Mouse (Mus musculus): ENCODE measurements around the gene Vax1. TPM values are rescaled to one million over a fixed set of nuclear protein-coding genes. Genes with fewer than 3 reads are reported as not detected.

Gene Vax1
- polyA plus RNA-seq, 1 experiment = not detected

DNA sequence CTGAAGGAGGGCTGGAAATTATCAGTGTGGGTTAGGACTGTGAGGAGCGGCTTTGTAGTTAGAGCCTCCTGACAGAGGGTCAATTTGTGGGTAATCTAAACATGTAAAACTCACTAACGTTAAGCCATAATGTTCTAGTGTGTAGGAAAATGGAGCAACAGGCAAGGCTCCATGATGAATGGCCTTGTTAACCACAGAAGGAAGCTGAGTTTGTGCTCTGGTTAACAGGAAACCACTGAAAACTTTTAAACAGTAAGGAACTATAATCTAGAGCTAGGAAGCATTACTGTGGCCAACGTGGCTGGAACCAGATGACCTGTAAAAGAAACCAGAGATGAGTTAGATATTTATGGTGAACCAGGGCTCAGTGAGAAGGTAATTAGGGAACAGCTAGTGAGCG is 13.2 kb downstream of the Vax1 start:
- TF ChIP-seq POLR2A (IDR thresholded peaks at IDR 0.05; ENCODE audit: borderline replicate concordance, low read depth, low read length) = no peak
- no peak for TF ChIP-seq CTCF (IDR thresholded peaks at IDR 0.05; ENCODE audit: low read depth, low read length)
- Histone ChIP-seq H3K4me3 (ENCODE audit: insufficient read depth, low read length) (no peak overlapping the region), H3K27ac (ENCODE audit: insufficient read depth, low read depth, low read length) (no peak overlapping the region), H3K4me1 (ENCODE audit: control insufficient read depth, insufficient read depth, low read length) (no peaks in the 10 kb centered on the region)

DNA sequence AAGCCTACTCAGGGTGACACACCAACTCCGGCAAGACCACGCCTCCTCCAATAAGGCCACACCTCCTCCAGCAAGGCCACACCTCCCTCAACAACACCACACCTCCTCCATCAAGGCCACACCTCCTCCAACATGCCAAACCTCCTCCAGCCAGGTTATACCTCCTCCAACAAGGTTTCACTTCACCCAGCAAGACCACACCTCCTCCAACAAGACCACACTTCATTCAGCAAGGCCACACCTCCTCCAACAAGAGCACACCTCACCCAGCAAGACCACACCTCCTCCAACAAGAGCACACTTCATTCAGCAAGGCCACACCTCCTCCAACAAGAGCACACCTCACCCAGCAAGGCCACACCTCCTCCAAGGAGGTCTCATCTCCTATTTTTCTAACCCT is 15.7 kb downstream of the Vax1 start:
- no peak overlapping the region for H3K27ac ChIP-seq (ENCODE audit: insufficient read depth, low read depth, low read length)
- TF ChIP-seq CTCF (IDR thresholded peaks at IDR 0.05; ENCODE audit: low read depth, low read length) (no peak), POLR2A (IDR thresholded peaks at IDR 0.05; ENCODE audit: borderline replicate concordance, low read depth, low read length) (no peak)

DNA sequence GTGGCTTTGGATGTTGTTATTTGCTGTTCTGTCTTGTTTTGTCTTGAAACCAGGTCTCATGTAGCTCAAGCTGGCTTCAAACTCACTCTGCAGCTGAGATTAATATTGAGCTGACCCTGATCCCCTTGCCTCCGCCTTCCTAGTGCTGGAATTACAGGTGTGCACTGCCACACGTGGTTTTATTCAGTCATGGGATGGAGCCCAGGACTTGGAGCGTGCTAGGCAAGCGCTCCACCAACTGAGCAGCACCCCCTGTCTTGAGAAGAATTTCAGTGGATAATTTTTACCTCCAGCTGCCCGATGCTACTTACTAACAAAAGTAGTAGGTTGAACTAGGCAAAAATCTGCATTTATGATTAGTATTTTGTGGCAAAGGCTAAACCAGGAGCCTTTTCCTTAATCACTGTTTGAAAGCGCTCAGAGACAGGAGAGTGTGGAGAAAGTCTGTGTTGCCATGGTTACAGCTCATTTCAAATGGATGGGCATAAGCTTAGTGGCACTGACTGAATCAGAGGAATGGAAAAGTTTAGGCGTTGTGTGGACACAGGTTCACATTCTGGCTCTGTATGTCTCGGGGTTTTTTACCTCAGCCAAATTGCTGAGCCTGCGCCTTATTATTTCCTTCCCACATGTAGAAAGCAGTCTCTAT is 24.2 kb downstream of the Vax1 start:
- no peak overlapping the region for H3K27ac ChIP-seq (ENCODE audit: insufficient read depth, low read depth, low read length)
- H3K4me1 ChIP-seq (ENCODE audit: control insufficient read depth, insufficient read depth, low read length) = no peaks in the 10 kb centered on the region
- H3K4me3 ChIP-seq (ENCODE audit: insufficient read depth, low read length) = no peak overlapping the region
- no peak for TF ChIP-seq POLR2A (IDR thresholded peaks at IDR 0.05; ENCODE audit: borderline replicate concordance, low read depth, low read length)
- TF ChIP-seq CTCF (IDR thresholded peaks at IDR 0.05; ENCODE audit: low read depth, low read length) = no peak

More for the DNA sequence above, 15.7 kb downstream of the Vax1 start:
- Histone ChIP-seq H3K4me1 (ENCODE audit: control insufficient read depth, insufficient read depth, low read length) (no peaks in the 10 kb centered on the region), H3K4me3 (ENCODE audit: insufficient read depth, low read length) (no peak overlapping the region)

DNA sequence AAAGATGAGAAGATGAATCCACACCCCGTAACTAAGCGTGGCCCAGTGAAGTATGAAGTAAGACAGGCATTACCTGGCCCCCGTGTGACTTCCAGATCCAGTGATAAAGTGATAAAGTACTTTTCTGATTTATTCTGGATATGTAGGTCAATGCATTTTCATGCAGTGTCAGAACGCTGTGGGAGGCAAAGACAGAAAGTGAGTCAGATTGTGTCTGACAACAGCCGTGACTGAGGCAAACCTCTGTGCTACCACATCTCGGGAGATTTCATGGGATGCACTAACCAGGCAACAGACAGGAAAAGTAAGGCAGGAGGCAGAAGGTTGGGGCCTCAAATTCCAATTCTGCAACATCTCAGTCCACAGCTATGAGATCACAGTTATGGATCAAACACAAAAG is 24.8 kb downstream of the Vax1 start:
- Histone ChIP-seq H3K27ac (ENCODE audit: insufficient read depth, low read depth, low read length) (no peak overlapping the region), H3K4me3 (ENCODE audit: insufficient read depth, low read length) (no peak overlapping the region), H3K4me1 (ENCODE audit: control insufficient read depth, insufficient read depth, low read length) (no peaks in the 10 kb centered on the region)
- TF ChIP-seq POLR2A (IDR thresholded peaks at IDR 0.05; ENCODE audit: borderline replicate concordance, low read depth, low read length) (no peak), CTCF (IDR thresholded peaks at IDR 0.05; ENCODE audit: low read depth, low read length) (no peak)

DNA sequence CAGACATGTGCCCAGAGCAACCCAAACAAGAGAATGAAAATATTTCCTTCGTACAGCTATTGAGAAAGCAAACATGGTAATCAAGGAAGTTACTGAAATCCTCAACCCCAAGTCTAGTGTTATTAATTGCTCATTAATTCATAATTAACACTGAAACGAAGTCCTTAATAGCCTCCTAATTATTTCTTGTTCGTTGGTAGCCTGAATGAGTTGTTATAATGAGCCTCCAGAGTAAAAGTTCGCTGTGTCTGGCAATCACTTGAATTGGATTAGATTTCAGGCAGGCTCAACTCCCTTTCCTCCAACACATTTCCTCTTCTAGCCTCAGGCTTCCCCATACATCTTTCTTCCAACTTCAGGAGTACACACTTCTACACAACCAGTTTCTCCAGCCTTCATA is 27.6 kb downstream of the Vax1 start:
- Histone ChIP-seq H3K4me1 (ENCODE audit: control insufficient read depth, insufficient read depth, low read length) (no peaks in the 10 kb centered on the region), H3K4me3 (ENCODE audit: insufficient read depth, low read length) (no peak overlapping the region)
- no peak for TF ChIP-seq POLR2A (IDR thresholded peaks at IDR 0.05; ENCODE audit: borderline replicate concordance, low read depth, low read length)
- TF ChIP-seq CTCF (IDR thresholded peaks at IDR 0.05; ENCODE audit: low read depth, low read length) = no peak

DNA sequence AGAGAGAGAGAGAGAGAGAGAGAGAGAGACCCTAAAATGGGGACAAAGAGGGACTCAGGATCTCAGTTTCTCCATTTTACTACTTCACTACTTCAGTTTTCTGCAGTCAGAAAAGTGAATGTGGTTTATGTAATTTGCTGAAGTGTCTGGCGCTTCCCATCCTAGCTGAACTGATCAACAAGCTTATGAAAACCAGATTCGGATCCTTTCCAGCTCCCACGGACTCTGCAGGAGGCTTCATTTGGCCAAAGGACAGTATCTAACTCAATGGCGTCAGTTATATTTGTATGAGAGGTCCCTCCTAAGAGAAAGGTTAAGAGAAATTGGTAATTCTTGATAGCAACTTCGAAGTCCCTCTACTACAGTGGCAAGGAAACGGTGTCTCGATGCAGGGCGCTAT is 34.5 kb downstream of the Vax1 start:
- TF ChIP-seq POLR2A (IDR thresholded peaks at IDR 0.05; ENCODE audit: borderline replicate concordance, low read depth, low read length) (no peak), CTCF (IDR thresholded peaks at IDR 0.05; ENCODE audit: low read depth, low read length) (no peak)
- H3K4me3 ChIP-seq (ENCODE audit: insufficient read depth, low read length) = no peak overlapping the region
- H3K27ac ChIP-seq (ENCODE audit: insufficient read depth, low read depth, low read length) = no peak overlapping the region
- H3K4me1 ChIP-seq (ENCODE audit: control insufficient read depth, insufficient read depth, low read length) = no peaks in the 10 kb centered on the region

More for the DNA sequence above, 27.6 kb downstream of the Vax1 start:
- no peak overlapping the region for H3K27ac ChIP-seq (ENCODE audit: insufficient read depth, low read depth, low read length)

DNA sequence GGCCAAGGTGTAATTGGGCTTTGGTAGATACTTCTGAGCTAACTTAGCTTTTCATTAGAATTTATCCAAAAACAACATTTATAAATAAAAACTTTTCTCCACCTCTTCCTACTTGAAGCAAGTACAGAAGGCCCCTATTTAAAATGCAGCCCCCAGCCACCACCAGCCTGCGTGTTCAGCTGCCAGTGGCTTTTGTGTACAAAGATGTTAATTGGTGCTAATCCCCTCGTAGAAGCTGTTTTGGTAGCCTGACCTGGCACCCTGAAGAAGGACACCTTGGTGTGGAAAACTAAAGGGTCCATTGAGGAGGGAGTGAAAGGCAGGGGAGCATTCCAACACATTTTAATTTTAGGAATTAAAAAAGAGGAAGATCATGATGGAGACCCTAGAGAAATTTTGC is 34.9 kb downstream of the Vax1 start:
- Histone ChIP-seq H3K27ac (ENCODE audit: insufficient read depth, low read depth, low read length) (no peak overlapping the region), H3K4me3 (ENCODE audit: insufficient read depth, low read length) (no peak overlapping the region), H3K4me1 (ENCODE audit: control insufficient read depth, insufficient read depth, low read length) (no peaks in the 10 kb centered on the region)
- no peak for TF ChIP-seq POLR2A (IDR thresholded peaks at IDR 0.05; ENCODE audit: borderline replicate concordance, low read depth, low read length)
- TF ChIP-seq CTCF (IDR thresholded peaks at IDR 0.05; ENCODE audit: low read depth, low read length) = no peak

DNA sequence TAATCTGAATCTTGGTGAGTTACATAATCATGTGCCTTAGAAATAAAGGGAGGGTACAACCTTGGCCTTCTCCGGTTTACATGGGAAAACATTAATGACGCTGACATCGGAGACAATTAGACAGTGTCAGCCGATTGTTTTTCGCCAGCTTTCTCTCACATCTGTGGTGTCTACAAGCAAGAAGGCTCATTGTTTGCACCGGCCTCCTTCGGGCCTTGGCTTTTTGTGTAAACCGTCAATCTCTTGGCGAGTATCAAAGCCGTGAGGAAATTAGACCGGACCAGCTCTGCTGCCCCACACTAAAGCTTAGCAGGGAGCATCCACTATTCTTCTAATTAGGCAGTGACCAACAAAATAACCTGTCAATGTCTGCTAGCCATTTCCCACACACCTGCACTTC is 36.7 kb downstream of the Vax1 start:
- Histone ChIP-seq H3K4me1 (ENCODE audit: control insufficient read depth, insufficient read depth, low read length) (no peaks in the 10 kb centered on the region), H3K4me3 (ENCODE audit: insufficient read depth, low read length) (no peak overlapping the region), H3K27ac (ENCODE audit: insufficient read depth, low read depth, low read length) (no peak overlapping the region)
- TF ChIP-seq CTCF (IDR thresholded peaks at IDR 0.05; ENCODE audit: low read depth, low read length) (no peak), POLR2A (IDR thresholded peaks at IDR 0.05; ENCODE audit: borderline replicate concordance, low read depth, low read length) (no peak)

DNA sequence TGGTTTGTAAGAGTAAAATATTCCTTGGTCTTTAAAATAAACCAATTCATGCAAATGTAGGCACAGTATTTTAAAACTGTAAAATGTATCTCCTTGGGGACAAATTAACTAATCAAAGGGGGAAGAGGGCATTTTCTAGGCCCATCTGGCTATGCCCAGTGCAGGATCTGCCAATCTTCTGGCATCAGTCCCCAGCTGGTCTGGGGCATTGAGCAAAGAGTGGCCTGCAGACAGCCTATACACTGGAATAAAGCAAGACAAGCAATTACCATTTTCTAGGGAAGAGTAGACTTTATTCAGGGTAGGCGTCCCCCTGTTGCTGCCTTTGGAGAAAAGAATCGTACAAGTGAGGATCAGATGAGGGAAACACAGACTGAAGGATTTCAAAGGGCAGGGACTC is 40.2 kb downstream of the Vax1 start:
- no peak for TF ChIP-seq POLR2A (IDR thresholded peaks at IDR 0.05; ENCODE audit: borderline replicate concordance, low read depth, low read length)
- no peak for TF ChIP-seq CTCF (IDR thresholded peaks at IDR 0.05; ENCODE audit: low read depth, low read length)
- Histone ChIP-seq H3K27ac (ENCODE audit: insufficient read depth, low read depth, low read length) (no peak overlapping the region), H3K4me3 (ENCODE audit: insufficient read depth, low read length) (no peak overlapping the region), H3K4me1 (ENCODE audit: control insufficient read depth, insufficient read depth, low read length) (no peaks in the 10 kb centered on the region)

DNA sequence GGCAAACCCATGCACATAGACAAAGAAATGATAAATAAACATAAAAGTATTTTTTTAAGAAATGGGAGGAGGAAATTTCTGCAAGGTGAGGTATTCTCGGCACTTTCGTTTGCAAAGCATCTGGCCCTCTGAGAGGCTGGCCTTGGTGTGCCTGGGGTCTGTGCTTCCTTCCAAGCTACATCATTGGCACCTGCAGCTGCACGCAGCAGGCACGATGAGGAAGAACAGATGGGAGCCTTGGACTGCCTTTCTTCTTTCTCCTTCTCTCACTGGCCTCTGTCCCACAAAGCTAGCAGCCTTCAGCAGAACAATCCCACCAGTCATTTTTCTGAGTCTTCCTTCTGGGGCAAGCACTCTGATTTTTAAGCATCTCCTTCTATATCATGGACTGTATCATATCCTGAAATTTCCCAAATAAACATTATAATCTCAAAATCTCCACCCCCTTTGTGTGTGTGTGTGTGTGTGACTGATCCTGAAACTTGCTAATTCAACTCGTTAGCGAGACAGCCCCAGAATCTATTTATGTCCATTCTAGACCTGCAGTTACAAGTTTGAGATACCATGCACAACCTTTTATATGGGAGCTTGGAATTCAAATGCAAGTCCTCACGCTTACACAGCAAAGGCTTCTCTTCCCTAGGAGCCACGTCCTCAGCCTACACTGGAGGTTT is 41.2 kb downstream of the Vax1 start:
- H3K4me3 ChIP-seq (ENCODE audit: insufficient read depth, low read length) = no peak overlapping the region
- no peak for TF ChIP-seq POLR2A (IDR thresholded peaks at IDR 0.05; ENCODE audit: borderline replicate concordance, low read depth, low read length)
- TF ChIP-seq CTCF (IDR thresholded peaks at IDR 0.05; ENCODE audit: low read depth, low read length) = no peak
- H3K4me1 ChIP-seq (ENCODE audit: control insufficient read depth, insufficient read depth, low read length) = no peaks in the 10 kb centered on the region
- no peak overlapping the region for H3K27ac ChIP-seq (ENCODE audit: insufficient read depth, low read depth, low read length)
